Mouse (Mus musculus) heart, embryonic 11.5 days (tissue): ENCODE results near the gene Gm8439. TPM values are rescaled to one million over a fixed set of nuclear protein-coding genes. Genes with fewer than 3 reads are reported as not detected.

Source experiments
- ATAC-seq: fragments of 200-750 bp; cut with Nextera tagmentation; replicated peaks from 2 replicates; pipeline ENCODE4 v1.8.0; 2017; ENCODE audit warnings: moderate library complexity; ENCODE audit not compliant: insufficient number of reproducible peaks, low FRiP score, low TSS enrichment
- H3K27ac ChIP-seq: fragments of 300-500 bp; sonication (generic); 2 replicates; pipeline ENCODE4 v1.5.1; 2014; ENCODE audit warnings: mild to moderate bottlenecking, low read depth, low read length
- H3K27me3 ChIP-seq: fragments of 300-500 bp; sonication (generic); 2 replicates; pipeline ENCODE4 v1.6.1; 2014; ENCODE audit warnings: mild to moderate bottlenecking, low read length, mixed read lengths; ENCODE audit not compliant: control insufficient read depth, insufficient read depth
- H3K36me3 ChIP-seq: fragments of 300-500 bp; sonication (generic); 2 replicates; pipeline ENCODE4 v1.6.1; 2014; ENCODE audit warnings: mild to moderate bottlenecking, low read length, moderate library complexity, mixed read lengths; ENCODE audit not compliant: control insufficient read depth, insufficient read depth
- H3K4me1 ChIP-seq: fragments of 300-500 bp; sonication (generic); 2 replicates; pipeline ENCODE4 v1.6.1; 2014; ENCODE audit warnings: low read length; ENCODE audit not compliant: control insufficient read depth, insufficient read depth
- H3K4me2 ChIP-seq: fragments of 300-500 bp; sonication (generic); 2 replicates; pipeline ENCODE4 v1.6.1; 2014; ENCODE audit warnings: mild to moderate bottlenecking, moderate library complexity
- H3K4me3 ChIP-seq: fragments of 300-500 bp; sonication (generic); 2 replicates; pipeline ENCODE4 v1.5.1; 2014; ENCODE audit warnings: low read depth, low read length
- H3K9ac ChIP-seq: fragments of 300-500 bp; sonication (generic); 2 replicates; pipeline ENCODE4 v1.6.1; 2014; ENCODE audit warnings: mild to moderate bottlenecking, low read depth, low read length, moderate library complexity
- H3K9me3 ChIP-seq: fragments of 300-500 bp; sonication (generic); replicated peaks from 2 replicates; pipeline ENCODE4 v1.6.1; 2016; ENCODE audit warnings: low read length; ENCODE audit not compliant: control insufficient read depth
- WGBS: fragments of 180-500 bp; shearing (Covaris S2); extraction: QIAGEN DNeasy Blood & Tissue Kit; methylation state at CpG from one replicate; pipeline ENCODE4 v1.1.7; 2014; ENCODE audit not compliant: insufficient replicate concordance; 5-methylcytosine and 5-hydroxymethylcytosine counted together
- polyA plus RNA-seq: library from polyadenylated mRNA; unstranded; fragments of >200 nt; fragmentation: Nextera tagmentation; extraction: Ambion mirVana; gene quantifications from 2 replicates; pipeline ENCODE4 v1.2.1, GENCODE M21; 2014

Gene Gm8439
- polyA plus RNA-seq: 0.59 TPM in 1 of 2 replicates, not detected in the other

GRCm38 (mm10) chr4:120588445-120588844 lies at the start of gene Gm8439:
Gene Gm8439 (plus strand): TSS chr4:120588745.
- H3K27ac ChIP-seq: no peak within 1 kb of the TSS
- WGBS: 14% methylated on average over 4 of the region's 4 CpGs
- no peak for ATAC-seq
- no peak within 1 kb of the TSS for H3K4me3 ChIP-seq
- peaks cover 10% of the 10 kb centered on the region for H3K27me3 ChIP-seq
- H3K4me1 ChIP-seq: no peaks in the 10 kb centered on the region
- no peaks in the 10 kb centered on the region for H3K9me3 ChIP-seq
- no peak within 1 kb of the TSS for H3K4me2 ChIP-seq
- no peaks in the 10 kb centered on the region for H3K36me3 ChIP-seq
- no peak within 1 kb of the TSS for H3K9ac ChIP-seq

DNA sequence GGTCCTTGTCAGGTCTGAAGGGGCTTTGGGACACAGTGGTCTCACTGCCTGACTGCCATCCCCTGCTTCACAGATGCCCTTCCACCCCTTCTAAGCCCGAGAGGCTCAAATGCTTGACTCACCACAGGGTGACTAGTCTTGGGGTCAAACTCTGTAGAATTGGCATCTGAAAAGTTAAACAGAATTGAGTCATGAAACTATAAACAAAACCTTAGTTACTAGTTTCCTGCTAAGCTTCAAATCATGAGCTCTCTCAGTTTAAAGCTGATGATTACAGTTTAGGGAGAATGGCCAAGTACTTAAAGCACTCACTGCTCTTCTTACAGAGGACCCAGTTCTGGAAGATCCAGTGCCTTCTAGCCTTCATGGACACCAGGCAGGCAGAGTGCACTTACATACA lies 43.6 kb upstream of the Gm8439 start:
- peaks cover 31% of the 10 kb centered on the region for H3K36me3 ChIP-seq
- no peaks in the 10 kb centered on the region for H3K4me1 ChIP-seq
- ATAC-seq: no peak
- no peak overlapping the region for H3K4me3 ChIP-seq
- H3K27ac ChIP-seq: no peak overlapping the region
- WGBS: 81% methylated on average over 1 of the region's 1 CpGs
- no peak overlapping the region for H3K4me2 ChIP-seq
- H3K9ac ChIP-seq: no peak overlapping the region
- no peaks in the 10 kb centered on the region for H3K9me3 ChIP-seq
- H3K27me3 ChIP-seq: no peaks in the 10 kb centered on the region

DNA sequence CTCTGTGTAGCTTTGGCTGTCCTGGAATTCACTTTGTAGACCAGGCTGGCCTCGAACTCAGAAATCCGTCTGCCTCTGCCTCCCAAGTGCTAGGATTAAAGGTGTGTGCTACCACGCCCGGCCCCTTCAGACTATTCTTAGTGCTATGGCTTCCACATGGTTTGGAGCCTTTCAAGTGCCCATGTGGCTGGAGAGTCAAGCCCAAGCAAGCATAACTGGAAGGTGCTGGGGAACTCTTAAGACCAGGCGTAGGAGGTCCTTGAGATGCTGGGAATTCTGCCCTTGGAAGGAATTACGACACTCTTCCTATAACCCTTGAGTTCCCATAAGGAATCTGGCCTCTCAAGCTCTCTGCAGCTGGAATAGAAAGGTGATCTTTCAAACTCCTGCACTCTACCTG lies 32.0 kb upstream of the Gm8439 start:
- H3K27me3 ChIP-seq: no peaks in the 10 kb centered on the region
- peaks cover 33% of the 10 kb centered on the region for H3K36me3 ChIP-seq
- no peak for ATAC-seq
- no peak overlapping the region for H3K27ac ChIP-seq
- H3K4me2 ChIP-seq: no peak overlapping the region
- H3K9me3 ChIP-seq: no peaks in the 10 kb centered on the region
- no peak overlapping the region for H3K9ac ChIP-seq
- no peak overlapping the region for H3K4me3 ChIP-seq
- H3K4me1 ChIP-seq: no peaks in the 10 kb centered on the region
- 90% methylated on average over 6 of the region's 6 CpGs for WGBS

- WGBS: 84% methylated on average over 2 of the region's 2 CpGs
- no peak overlapping the region for H3K9ac ChIP-seq
- H3K9me3 ChIP-seq: no peaks in the 10 kb centered on the region
- no peak overlapping the region for H3K27ac ChIP-seq
- ATAC-seq: no peak
- H3K27me3 ChIP-seq: no peaks in the 10 kb centered on the region
- peaks cover 15% of the 10 kb centered on the region for H3K4me1 ChIP-seq
- H3K4me2 ChIP-seq: no peak overlapping the region
- H3K36me3 ChIP-seq: peaks cover 20% of the 10 kb centered on the region
- H3K4me3 ChIP-seq: no peak overlapping the region
Measured at GRCm38 (mm10) chr4:120565726-120566125, 22.8 kb upstream of the Gm8439 start.

- Histone ChIP-seq H3K9me3 (no peaks in the 10 kb centered on the region), H3K27ac (peak overlapping the region; percentile 87), H3K27me3 (no peaks in the 10 kb centered on the region), H3K9ac (peak overlapping the region; percentile 52; the same call in 1 of the 2 replicates), H3K4me1 (peaks cover 24% of the 10 kb centered on the region), H3K4me3 (peak overlapping the region; percentile 82; the same call in 1 of the 2 replicates), H3K36me3 (peaks cover 9% of the 10 kb centered on the region), H3K4me2 (peak overlapping the region; percentile 71)
- no peak for ATAC-seq
- 27% methylated on average over 5 of the region's 5 CpGs for WGBS
Measured at GRCm38 (mm10) chr4:120568005-120568404, 20.5 kb upstream of the Gm8439 start.

GRCm38 (mm10) chr4:120569025-120569424 lies 19.5 kb upstream of the Gm8439 start:
- H3K27me3 ChIP-seq: no peaks in the 10 kb centered on the region
- no peaks in the 10 kb centered on the region for H3K9me3 ChIP-seq
- peak overlapping the region; percentile 82 for H3K4me3 ChIP-seq
- H3K4me2 ChIP-seq: peak overlapping the region; percentile 71
- peaks cover 24% of the 10 kb centered on the region for H3K4me1 ChIP-seq
- H3K27ac ChIP-seq: no peak overlapping the region
- H3K36me3 ChIP-seq: peaks cover 6% of the 10 kb centered on the region
- WGBS: 11% methylated on average over 4 of the region's 4 CpGs
- no peak for ATAC-seq
- H3K9ac ChIP-seq: peak overlapping the region; percentile 65

- H3K36me3 ChIP-seq: peaks cover 2% of the 10 kb centered on the region
- H3K4me2 ChIP-seq: peak within 1 kb of the TSS; percentile 71
- H3K4me1 ChIP-seq: peaks cover 24% of the 10 kb centered on the region
- peak; percentile 97 for ATAC-seq
- under 1% methylated on average over 90 of the region's 97 CpGs for WGBS
- H3K27ac ChIP-seq: peak within 1 kb of the TSS; percentile 91
- H3K9ac ChIP-seq: peak within 1 kb of the TSS; percentile 90
- H3K27me3 ChIP-seq: no peaks in the 10 kb centered on the region
- peak within 1 kb of the TSS; percentile 82 for H3K4me3 ChIP-seq
- H3K9me3 ChIP-seq: no peaks in the 10 kb centered on the region
Measured at GRCm38 (mm10) chr4:120569486-120570437, 18.8 kb upstream of the Gm8439 start, which contains the start of gene Ctps. Gene Ctps (minus strand): TSS chr4:120570276.

GRCm38 (mm10) chr4:120570438-120571069 lies 18.0 kb upstream of the Gm8439 start:
- 1% methylated on average over 27 of the region's 27 CpGs for WGBS
- Histone ChIP-seq H3K4me1 (peaks cover 24% of the 10 kb centered on the region), H3K4me2 (peak overlapping the region; percentile 71), H3K27ac (peak overlapping the region; percentile 91), H3K27me3 (no peaks in the 10 kb centered on the region), H3K9ac (peak overlapping the region; percentile 90), H3K4me3 (peak overlapping the region; percentile 82), H3K9me3 (no peaks in the 10 kb centered on the region), H3K36me3 (no peaks in the 10 kb centered on the region)
- no peak; the same call in 1 of the 2 replicates for ATAC-seq
